Mouse (Mus musculus) lung, postnatal 10 days (tissue): ENCODE results near the gene Ank3.
"Not testable (repeated sequence)": the region's sequence is repeated elsewhere in the genome, so short reads cannot be mapped to it uniquely, and the experiment has no call there.

Experiments used
- DNase-seq: peaks from one replicate; pipeline ENCODE4 v3.0.0; 2021

The Ank3 gene

GRCm38 (mm10) chr10:69862829-69863228, 464.3 kb downstream of the Ank3 start:
- no peak for DNase-seq

GRCm38 (mm10) chr10:69870348-69870747, 471.8 kb downstream of the Ank3 start:
- peak; percentile 87 for DNase-seq

GRCm38 (mm10) chr10:69870947-69871346, 472.4 kb downstream of the Ank3 start:
- no peak for DNase-seq

- DNase-seq: peak; percentile 48
These were observed 473.7 kb downstream of the Ank3 start for GRCm38 (mm10) chr10:69872182-69872741.

GRCm38 (mm10) chr10:69872892-69873291, 474.3 kb downstream of the Ank3 start:
- DNase-seq: no peak

GRCm38 (mm10) chr10:69874806-69875205, 476.2 kb downstream of the Ank3 start:
- no peak for DNase-seq

GRCm38 (mm10) chr10:69883935-69884680, 485.5 kb downstream of the Ank3 start:
- no peak for DNase-seq

GRCm38 (mm10) chr10:69888399-69888798, 489.8 kb downstream of the Ank3 start:
- DNase-seq: peak; percentile 88

GRCm38 (mm10) chr10:69889779-69890178, 491.2 kb downstream of the Ank3 start:
- DNase-seq: peak; percentile 48

GRCm38 (mm10) chr10:69890389-69890985, 491.9 kb downstream of the Ank3 start:
- no peak for DNase-seq

GRCm38 (mm10) chr10:69892162-69892561, 493.6 kb downstream of the Ank3 start:
- DNase-seq: no peak

GRCm38 (mm10) chr10:69895606-69896005, 497.0 kb downstream of the Ank3 start:
- DNase-seq: no peak

- DNase-seq: no peak
These were observed 499.4 kb downstream of the Ank3 start for GRCm38 (mm10) chr10:69897927-69898326.

GRCm38 (mm10) chr10:69898821-69899220, 500.2 kb downstream of the Ank3 start:
- no peak for DNase-seq

- DNase-seq: no peak
These were observed 501.2 kb downstream of the Ank3 start for GRCm38 (mm10) chr10:69899788-69900187.

- no peak for DNase-seq
These were observed 503.5 kb downstream of the Ank3 start for GRCm38 (mm10) chr10:69902024-69902423.

- DNase-seq: no peak
These were observed 505.7 kb downstream of the Ank3 start for GRCm38 (mm10) chr10:69904321-69904720.

- DNase-seq: peak; percentile 25
These were observed 509.5 kb downstream of the Ank3 start for GRCm38 (mm10) chr10:69907795-69908764.

GRCm38 (mm10) chr10:69909856-69910255, 511.3 kb downstream of the Ank3 start:
- no peak for DNase-seq

GRCm38 (mm10) chr10:69910304-69910703, 511.7 kb downstream of the Ank3 start:
- DNase-seq: peak; percentile 81

- not testable (repeated sequence) for DNase-seq
These were observed 512.2 kb downstream of the Ank3 start for GRCm38 (mm10) chr10:69910726-69911125.

GRCm38 (mm10) chr10:69915566-69915965, 517.0 kb downstream of the Ank3 start:
- DNase-seq: no peak

GRCm38 (mm10) chr10:69916205-69916604, 517.6 kb downstream of the Ank3 start:
- DNase-seq: no peak
